Mouse (Mus musculus): Measurements from ENCODE around the gene Mrps36.

DNA sequence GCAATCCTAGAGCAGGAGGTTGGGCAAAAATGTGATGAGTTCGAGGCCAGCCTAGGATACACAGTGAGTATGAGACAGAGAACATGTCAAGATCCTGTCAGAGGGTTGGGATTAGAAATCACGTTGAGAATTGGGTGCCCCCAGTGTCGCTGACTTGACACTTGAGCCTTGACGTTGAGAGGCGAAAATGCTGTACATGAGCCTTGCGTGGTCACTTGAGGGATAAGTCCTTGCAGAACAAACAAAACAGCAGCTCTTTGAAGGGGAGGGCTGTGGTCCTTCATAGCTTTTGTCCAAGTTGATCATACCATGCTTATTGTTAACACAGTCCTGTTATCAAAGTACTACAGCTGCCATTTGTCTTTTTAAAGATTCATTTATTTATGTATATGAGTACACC lies 32.3 kb upstream of the Mrps36 start:
- TF ChIP-seq POLR2A (IDR thresholded peaks at IDR 0.05; ENCODE audit: low read depth, low read length), result no peak
- no peak for TF ChIP-seq CTCF (IDR thresholded peaks at IDR 0.05; ENCODE audit: borderline replicate concordance, insufficient read depth, low read length)
